Mouse (Mus musculus) midbrain, embryonic 15.5 days (tissue): Measurements from ENCODE around the gene Prex1. TPM values are rescaled to one million over a fixed set of nuclear protein-coding genes. Genes with fewer than 3 reads are reported as not detected.

Experiments used
- ATAC-seq: fragments of 200-750 bp; cut with Nextera tagmentation; replicated peaks from 2 replicates; pipeline ENCODE4 v1.8.0; 2017; ENCODE audit warnings: moderate TSS enrichment
- H3K27ac ChIP-seq: fragments of 300-500 bp; sonication (generic); 2 replicates; pipeline ENCODE4 v1.5.1; 2015; ENCODE audit warnings: mild to moderate bottlenecking, inconsistent platforms
- H3K27me3 ChIP-seq: fragments of 300-500 bp; sonication (generic); replicated peaks from 2 replicates; pipeline ENCODE4 v1.6.1; 2015; ENCODE audit warnings: inconsistent platforms
- H3K36me3 ChIP-seq: fragments of 300-500 bp; sonication (generic); replicated peaks from 2 replicates; pipeline ENCODE4 v1.6.1; 2015; ENCODE audit warnings: inconsistent platforms
- H3K4me1 ChIP-seq: fragments of 300-500 bp; sonication (generic); 2 replicates; pipeline ENCODE4 v1.6.1; 2015; ENCODE audit warnings: inconsistent platforms
- H3K4me2 ChIP-seq: fragments of 300-500 bp; sonication (generic); 2 replicates; pipeline ENCODE4 v1.6.1; 2015; ENCODE audit warnings: inconsistent platforms, mild to moderate bottlenecking, moderate library complexity
- H3K4me3 ChIP-seq: fragments of 300-500 bp; sonication (generic); 2 replicates; pipeline ENCODE4 v1.5.1; 2015; ENCODE audit warnings: mild to moderate bottlenecking, inconsistent platforms
- H3K9ac ChIP-seq: fragments of 300-500 bp; sonication (generic); 2 replicates; pipeline ENCODE4 v1.6.1; 2015; ENCODE audit warnings: mild to moderate bottlenecking, inconsistent platforms
- H3K9me3 ChIP-seq: fragments of 300-500 bp; sonication (generic); 2 replicates; pipeline ENCODE4 v1.6.1; 2016; ENCODE audit warnings: inconsistent platforms
- WGBS: fragments of 180-500 bp; shearing (Covaris S2); methylation state at CpG from one replicate; pipeline ENCODE4 v1.1.7; 2015; ENCODE audit warnings: mixed read lengths; 5-methylcytosine and 5-hydroxymethylcytosine counted together
- polyA plus RNA-seq: library from polyadenylated mRNA; unstranded; fragments of >200 nt; fragmentation: Nextera tagmentation; extraction: Ambion mirVana; gene quantifications from 2 replicates; pipeline ENCODE4 v1.2.1, GENCODE M21; 2015

Prex1 gene
- polyA plus RNA-seq, 1 experiment from 2014 or later = 20.6 TPM

GRCm38 (mm10) chr2:166569182-166569581 lies 144.4 kb downstream of the Prex1 start:
- Histone ChIP-seq H3K4me1 (no peaks in the 10 kb centered on the region), H3K4me2 (no peak overlapping the region), H3K4me3 (no peak overlapping the region), H3K9ac (no peak overlapping the region), H3K36me3 (no peaks in the 10 kb centered on the region), H3K27me3 (no peaks in the 10 kb centered on the region), H3K27ac (no peak overlapping the region), H3K9me3 (no peaks in the 10 kb centered on the region)
- ATAC-seq = no peak
- 97% methylated on average over 9 of the region's 9 CpGs for WGBS

DNA sequence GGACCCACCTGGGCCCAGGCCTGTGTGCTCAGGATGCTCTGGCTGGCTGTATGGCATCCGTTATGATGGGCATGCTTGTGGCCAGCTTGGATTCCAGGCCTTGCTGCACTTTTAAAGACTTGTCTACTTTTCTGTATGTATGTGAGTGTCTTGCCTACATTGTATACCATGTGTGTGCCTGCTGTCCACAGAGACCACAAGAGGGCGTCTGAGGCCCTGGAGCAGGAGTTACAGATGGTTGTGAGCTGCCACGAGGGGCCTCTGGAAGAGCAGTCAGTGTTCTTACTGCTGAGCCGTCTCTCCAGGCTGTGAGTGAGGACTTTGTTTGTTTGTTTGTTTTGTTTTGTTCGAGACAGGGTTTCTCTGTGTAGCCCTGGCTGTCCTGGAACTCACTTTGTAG lies 148.1 kb downstream of the Prex1 start:
- Histone ChIP-seq H3K4me3 (no peak overlapping the region), H3K9ac (no peak overlapping the region), H3K36me3 (no peaks in the 10 kb centered on the region), H3K4me2 (no peak overlapping the region), H3K27me3 (no peaks in the 10 kb centered on the region), H3K4me1 (no peaks in the 10 kb centered on the region), H3K27ac (no peak overlapping the region), H3K9me3 (no peaks in the 10 kb centered on the region)
- no peak for ATAC-seq
- 78% methylated on average over 5 of the region's 5 CpGs for WGBS

DNA sequence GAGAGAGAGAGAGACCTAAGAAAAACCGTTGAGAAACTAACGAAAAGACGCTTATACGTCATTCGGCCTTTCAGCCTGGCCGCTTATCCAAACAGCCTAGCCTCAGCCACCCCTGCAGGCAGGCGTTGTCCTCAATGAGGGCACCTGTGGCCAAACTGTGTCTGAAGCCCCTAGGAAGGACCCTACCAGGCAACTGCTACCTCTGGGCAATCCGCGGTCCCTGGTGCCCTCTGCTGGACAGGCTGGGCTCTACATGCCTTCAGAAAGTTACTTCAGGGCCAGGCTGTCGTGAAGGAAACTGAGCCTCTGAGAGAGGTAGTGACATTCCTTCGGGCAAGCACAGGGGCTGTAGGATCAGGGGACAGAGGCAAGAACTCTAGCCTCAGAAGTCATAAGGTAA lies 149.2 kb downstream of the Prex1 start:
- 0 out of 2 replicates have a peak, but pooled peaks have one; percentile 40 for ATAC-seq

GRCm38 (mm10) chr2:166563890-166564289 lies 149.7 kb downstream of the Prex1 start:
- no peak overlapping the region for H3K27ac ChIP-seq
- WGBS = 15% methylated on average over 6 of the region's 6 CpGs
- H3K4me1 ChIP-seq = peaks cover 10% of the 10 kb centered on the region
- ATAC-seq = 0 out of 2 replicates have a peak, but pooled peaks have one; percentile 13
- no peaks in the 10 kb centered on the region for H3K9me3 ChIP-seq
- no peak overlapping the region for H3K9ac ChIP-seq
- no peak overlapping the region for H3K4me2 ChIP-seq
- H3K4me3 ChIP-seq = no peak overlapping the region
- H3K36me3 ChIP-seq = no peaks in the 10 kb centered on the region
- H3K27me3 ChIP-seq = no peaks in the 10 kb centered on the region

More for the DNA sequence above, 149.2 kb downstream of the Prex1 start:
- Histone ChIP-seq H3K27ac (no peak overlapping the region), H3K4me3 (no peak overlapping the region), H3K9ac (no peak overlapping the region), H3K9me3 (no peaks in the 10 kb centered on the region), H3K27me3 (no peaks in the 10 kb centered on the region), H3K36me3 (no peaks in the 10 kb centered on the region), H3K4me1 (peaks cover 6% of the 10 kb centered on the region), H3K4me2 (no peak overlapping the region)
- 6% methylated on average over 11 of the region's 11 CpGs for WGBS

GRCm38 (mm10) chr2:166563076-166563475 lies 150.6 kb downstream of the Prex1 start:
- no peaks in the 10 kb centered on the region for H3K36me3 ChIP-seq
- H3K4me2 ChIP-seq = no peak overlapping the region
- H3K27ac ChIP-seq = no peak overlapping the region
- 89% methylated on average over 9 of the region's 9 CpGs for WGBS
- no peak for ATAC-seq
- H3K9me3 ChIP-seq = no peaks in the 10 kb centered on the region
- H3K9ac ChIP-seq = no peak overlapping the region
- peaks cover 18% of the 10 kb centered on the region for H3K4me1 ChIP-seq
- H3K27me3 ChIP-seq = no peaks in the 10 kb centered on the region
- no peak overlapping the region for H3K4me3 ChIP-seq

- 74% methylated on average over 7 of the region's 7 CpGs for WGBS
- no peak for ATAC-seq
- H3K4me1 ChIP-seq = peaks cover 23% of the 10 kb centered on the region
Observed at GRCm38 (mm10) chr2:166561781-166562180, 151.9 kb downstream of the Prex1 start.

DNA sequence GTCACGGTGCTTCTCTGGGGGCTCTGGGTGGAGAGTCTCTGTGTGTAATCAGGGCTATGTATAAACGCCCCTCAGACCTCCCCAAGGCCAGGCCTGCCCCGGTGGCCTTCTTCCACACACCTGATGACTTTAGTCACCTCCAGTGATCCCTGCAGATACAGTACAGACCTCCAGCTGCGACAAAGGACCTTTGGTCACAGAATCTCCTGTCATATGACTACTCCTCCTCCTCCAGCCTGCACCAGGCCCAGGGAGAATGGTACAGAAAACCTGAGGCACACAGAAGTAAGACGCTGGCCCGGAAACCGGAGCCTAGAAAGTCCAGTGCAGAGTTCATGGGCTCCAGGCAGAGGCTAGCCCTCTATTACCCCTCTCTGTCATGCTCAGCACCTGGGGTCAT lies 152.8 kb downstream of the Prex1 start:
- Histone ChIP-seq H3K9ac (no peak overlapping the region), H3K4me2 (no peak overlapping the region), H3K27me3 (no peaks in the 10 kb centered on the region), H3K36me3 (no peaks in the 10 kb centered on the region), H3K4me1 (peaks cover 23% of the 10 kb centered on the region), H3K9me3 (no peaks in the 10 kb centered on the region), H3K27ac (no peak overlapping the region), H3K4me3 (no peak overlapping the region)
- ATAC-seq = no peak
- 95% methylated on average over 7 of the region's 7 CpGs for WGBS

More at GRCm38 (mm10) chr2:166561781-166562180, 151.9 kb downstream of the Prex1 start:
- H3K4me2 ChIP-seq = no peak overlapping the region
- no peaks in the 10 kb centered on the region for H3K36me3 ChIP-seq
- H3K9me3 ChIP-seq = no peaks in the 10 kb centered on the region
- no peak overlapping the region for H3K27ac ChIP-seq
- no peak overlapping the region for H3K9ac ChIP-seq
- H3K4me3 ChIP-seq = no peak overlapping the region
- H3K27me3 ChIP-seq = no peaks in the 10 kb centered on the region

GRCm38 (mm10) chr2:166559531-166559930 lies 154.1 kb downstream of the Prex1 start:
- WGBS = 17% methylated on average over 10 of the region's 10 CpGs
- H3K9me3 ChIP-seq = no peaks in the 10 kb centered on the region
- H3K4me3 ChIP-seq = no peak overlapping the region
- no peak overlapping the region; the same call in 1 of the 2 replicates for H3K4me2 ChIP-seq
- H3K36me3 ChIP-seq = no peaks in the 10 kb centered on the region
- no peaks in the 10 kb centered on the region for H3K27me3 ChIP-seq
- H3K27ac ChIP-seq = no peak overlapping the region
- no peak overlapping the region; the same call in 1 of the 2 replicates for H3K9ac ChIP-seq
- no peak for ATAC-seq
- peaks cover 23% of the 10 kb centered on the region for H3K4me1 ChIP-seq

- ATAC-seq = no peak
- WGBS = 70% methylated on average over 2 of the region's 2 CpGs
Observed at GRCm38 (mm10) chr2:166555508-166555907, 158.1 kb downstream of the Prex1 start.

GRCm38 (mm10) chr2:166554169-166554505 lies 159.5 kb downstream of the Prex1 start:
- Histone ChIP-seq H3K27me3 (0 out of 2 replicates have a peak, but pooled peaks cover 5% of the 10 kb centered on the region), H3K27ac (no peak overlapping the region), H3K9ac (no peak overlapping the region), H3K4me2 (no peak overlapping the region), H3K36me3 (no peaks in the 10 kb centered on the region), H3K9me3 (no peaks in the 10 kb centered on the region), H3K4me3 (no peak overlapping the region), H3K4me1 (peaks cover 45% of the 10 kb centered on the region)
- ATAC-seq = no peak
- 75% methylated on average over 11 of the region's 11 CpGs for WGBS

More at GRCm38 (mm10) chr2:166555508-166555907, 158.1 kb downstream of the Prex1 start:
- H3K36me3 ChIP-seq = no peaks in the 10 kb centered on the region
- H3K27me3 ChIP-seq = 0 out of 2 replicates have a peak, but pooled peaks cover 5% of the 10 kb centered on the region
- no peak overlapping the region for H3K9ac ChIP-seq
- peaks cover 45% of the 10 kb centered on the region for H3K4me1 ChIP-seq
- no peak overlapping the region for H3K27ac ChIP-seq
- H3K4me3 ChIP-seq = no peak overlapping the region
- no peak overlapping the region for H3K4me2 ChIP-seq
- no peaks in the 10 kb centered on the region for H3K9me3 ChIP-seq

- peaks cover 41% of the 10 kb centered on the region for H3K4me1 ChIP-seq
Observed at GRCm38 (mm10) chr2:166553502-166554168, 160.0 kb downstream of the Prex1 start.

GRCm38 (mm10) chr2:166552657-166553056 lies 161.0 kb downstream of the Prex1 start:
- Histone ChIP-seq H3K4me2 (no peak overlapping the region), H3K9ac (no peak overlapping the region), H3K4me3 (no peak overlapping the region), H3K27me3 (0 out of 2 replicates have a peak, but pooled peaks cover 5% of the 10 kb centered on the region), H3K27ac (0 out of 2 replicates have a peak overlapping the region, but pooled peaks have one; percentile 17), H3K36me3 (no peaks in the 10 kb centered on the region), H3K9me3 (no peaks in the 10 kb centered on the region), H3K4me1 (peaks cover 32% of the 10 kb centered on the region)
- ATAC-seq = no peak
- 24% methylated on average over 6 of the region's 6 CpGs for WGBS

More at GRCm38 (mm10) chr2:166553502-166554168, 160.0 kb downstream of the Prex1 start:
- no peak for ATAC-seq
- H3K9ac ChIP-seq = no peak overlapping the region
- 37% methylated on average over 18 of the region's 18 CpGs for WGBS
- H3K4me3 ChIP-seq = no peak overlapping the region
- H3K27ac ChIP-seq = no peak overlapping the region
- 0 out of 2 replicates have a peak, but pooled peaks cover 5% of the 10 kb centered on the region for H3K27me3 ChIP-seq
- H3K9me3 ChIP-seq = no peaks in the 10 kb centered on the region
- no peaks in the 10 kb centered on the region for H3K36me3 ChIP-seq
- H3K4me2 ChIP-seq = no peak overlapping the region
